Mouse (Mus musculus): Measurements from ENCODE around the gene Hist2h4.
"Not testable (repeated sequence)": the region's sequence is repeated elsewhere in the genome, so short reads cannot be mapped to it uniquely, and the experiment has no call there.

Hist2h4 gene

GRCm38 (mm10) chr3:96269511-96270474 is 6.7 kb upstream of the Hist2h4 start, which contains the start of gene Hist2h2bb:
TSS of gene Hist2h2bb (plus strand) at chr3:96269752.
- DNase-seq (ENCODE audit: low spot score in 2 of 2) = peak; percentile 85 to 90

- not testable (repeated sequence) for DNase-seq (ENCODE audit: low spot score in 2 of 2)
Measured at GRCm38 (mm10) chr3:96268776-96269378, 5.8 kb upstream of the Hist2h4 start.

- peak; percentile 74 to 80 for DNase-seq (ENCODE audit: low spot score in 2 of 2)
Measured at GRCm38 (mm10) chr3:96268051-96268775, 5.1 kb upstream of the Hist2h4 start, which contains the start of gene Hist2h3b. TSS of gene Hist2h3b (plus strand) at chr3:96268654.

GRCm38 (mm10) chr3:96267541-96267940 is 4.4 kb upstream of the Hist2h4 start:
- no peak for DNase-seq (ENCODE audit: low spot score in 2 of 2)

GRCm38 (mm10) chr3:96266132-96266710 is 3.1 kb upstream of the Hist2h4 start:
- DNase-seq (ENCODE audit: low spot score in 2 of 2) = no peak

- no peak for DNase-seq (ENCODE audit: low spot score in 2 of 2)
Measured at GRCm38 (mm10) chr3:96264404-96264949, 1.4 kb upstream of the Hist2h4 start.

GRCm38 (mm10) chr3:96263558-96264403 is 670 bp upstream of the Hist2h4 start:
- DNase-seq (ENCODE audit: low spot score in 2 of 2) = peak; percentile 59 to 60

GRCm38 (mm10) chr3:96262216-96262875 is 765 bp downstream of the Hist2h4 start:
- peak; percentile 80 to 90 for DNase-seq (ENCODE audit: low spot score in 2 of 2)

GRCm38 (mm10) chr3:96261623-96262022 is 1.5 kb downstream of the Hist2h4 start:
- DNase-seq (ENCODE audit: low spot score in 2 of 2) = no peak

- DNase-seq (ENCODE audit: low spot score in 2 of 2) = no peak
Measured at GRCm38 (mm10) chr3:96260220-96260619, 2.9 kb downstream of the Hist2h4 start.

GRCm38 (mm10) chr3:96257190-96257589 is 5.9 kb downstream of the Hist2h4 start:
- no peak for DNase-seq (ENCODE audit: low spot score in 2 of 2)

- DNase-seq (ENCODE audit: low spot score in 2 of 2) = no peak
Measured at GRCm38 (mm10) chr3:96255926-96256593, 7.1 kb downstream of the Hist2h4 start.

GRCm38 (mm10) chr3:96254683-96255355 is 8.3 kb downstream of the Hist2h4 start:
- DNase-seq (ENCODE audit: low spot score in 2 of 2) = peak; percentile 43 to 49

GRCm38 (mm10) chr3:96251787-96252186 is 11.3 kb downstream of the Hist2h4 start:
- DNase-seq (ENCODE audit: low spot score in 2 of 2) = no peak

- no peak for DNase-seq (ENCODE audit: low spot score in 2 of 2)
Measured at GRCm38 (mm10) chr3:96250890-96251289, 12.2 kb downstream of the Hist2h4 start.

GRCm38 (mm10) chr3:96249034-96249345 is 14.1 kb downstream of the Hist2h4 start:
- no peak for DNase-seq (ENCODE audit: low spot score in 2 of 2)

- DNase-seq (ENCODE audit: low spot score in 2 of 2) = no peak
Measured at GRCm38 (mm10) chr3:96248141-96249033, 14.7 kb downstream of the Hist2h4 start.
